In genomic region chr1:168288891-168289545, GRCm38 (mm10) we compare ENCODE assay signal across 8 mouse cellular contexts.
DNase-seq lines count a peak whose midpoint lies in the region; ATAC-seq and TF ChIP-seq lines count a peak whose summit lies in the region.

No protein-coding gene starts in this region.

- peak; percentile 63 for DNase-seq in MEL (ENCODE audit: low read depth, low spot score)
- DNase-seq in brain, embryonic 14.5 days (ENCODE audit: low read depth): peak; percentile 48
- peak; percentile 56 for DNase-seq in hindbrain, embryonic 11.5 days (ENCODE audit: low spot score)
- no peak for DNase-seq in thymus, postnatal 36 days
- no peak for DNase-seq in left cerebral cortex, postnatal 36 days (ENCODE audit: low spot score in 2 of 2)
- no peak for DNase-seq in adipocyte (ENCODE audit: low spot score)
- no peak for DNase-seq in c-Kit-positive CD71-positive TER-119-positive erythroid progenitor cells, embryonic 14.5 days (ENCODE audit: low spot score)

- H3K9ac ChIP-seq in MEL (ENCODE audit: control insufficient read depth, low read depth, low read length, poor library complexity, severe bottlenecking): peak overlapping the region; percentile 24
- H3K9ac ChIP-seq in hindbrain, embryonic 11.5 days (ENCODE audit: low read depth, low read length): peak overlapping the region; percentile 1; the same call in 1 of the 2 replicates
- H3K9ac ChIP-seq in liver, embryonic 16.5 days (ENCODE audit: low read depth, low read length): peak overlapping the region; percentile 48

- H3K9me3 ChIP-seq in MEL (replicated peaks; ENCODE audit: insufficient read depth, low read length): no peaks in the 10 kb centered on the region
- H3K9me3 ChIP-seq in hindbrain, embryonic 11.5 days (ENCODE audit: control insufficient read depth, low read length): no peaks in the 10 kb centered on the region
- no peaks in the 10 kb centered on the region for H3K9me3 ChIP-seq in liver, embryonic 16.5 days (replicated peaks; ENCODE audit: control insufficient read depth, low read length)

- TF ChIP-seq RAD21 in MEL (IDR thresholded peaks at IDR 0.05; ENCODE audit: low read depth, low read length): no peak

- TF ChIP-seq EP300 in MEL (IDR thresholded peaks at IDR 0.05; ENCODE audit: low read depth in 1 of 2, low read length in 2 of 2): peak in 1 of 2 experiments; percentile 24; a peak in 1 of 4 replicates

- no peak for TF ChIP-seq POLR2A in MEL (IDR thresholded peaks at IDR 0.05; ENCODE audit: control insufficient read depth in 1 of 2, insufficient read depth in 1 of 2, low read depth in 1 of 2, low read length in 2 of 2, poor library complexity in 1 of 2)
- no peak for TF ChIP-seq POLR2A in brain, embryonic 14.5 days (IDR thresholded peaks at IDR 0.05; ENCODE audit: borderline replicate concordance, extremely low read depth, insufficient read depth, insufficient read length, poor library complexity, severe bottlenecking)

- peaks cover 0 to 44% of the 10 kb centered on the region in 2 experiments; a peak in 2 of 4 replicates for H3K36me3 ChIP-seq in MEL (ENCODE audit: control insufficient read depth in 1 of 2, insufficient read depth in 2 of 2, low read length in 2 of 2)
- H3K36me3 ChIP-seq in hindbrain, embryonic 11.5 days (ENCODE audit: control insufficient read depth, insufficient read depth, low read length): no peaks in the 10 kb centered on the region
- H3K36me3 ChIP-seq in liver, embryonic 16.5 days (ENCODE audit: control insufficient read depth, insufficient read depth): no peaks in the 10 kb centered on the region

- H3K27ac ChIP-seq in MEL (ENCODE audit: control insufficient read depth, low read depth, low read length): peak overlapping the region; percentile 60
- peak overlapping the region; percentile 95 for H3K27ac ChIP-seq in hindbrain, embryonic 11.5 days (ENCODE audit: low read depth, low read length)
- H3K27ac ChIP-seq in liver, embryonic 16.5 days (ENCODE audit: low read length): peak overlapping the region; percentile 91

- no peaks in the 10 kb centered on the region for H3K27me3 ChIP-seq in MEL (ENCODE audit: control insufficient read depth in 1 of 2, insufficient read depth in 2 of 2, low read length in 2 of 2)
- no peaks in the 10 kb centered on the region for H3K27me3 ChIP-seq in hindbrain, embryonic 11.5 days (ENCODE audit: control insufficient read depth, insufficient read depth, low read length)
- no peaks in the 10 kb centered on the region for H3K27me3 ChIP-seq in liver, embryonic 16.5 days (ENCODE audit: control insufficient read depth, insufficient read depth, low read depth, low read length)

- H3K4me1 ChIP-seq in MEL (ENCODE audit: control insufficient read depth in 1 of 2, insufficient read depth in 2 of 2, low read length in 2 of 2): peaks cover 30 to 50% of the 10 kb centered on the region in 2 experiments
- peaks cover 38% of the 10 kb centered on the region for H3K4me1 ChIP-seq in hindbrain, embryonic 11.5 days (replicated peaks; ENCODE audit: control insufficient read depth, insufficient read depth, low read length)
- H3K4me1 ChIP-seq in liver, embryonic 16.5 days (ENCODE audit: control insufficient read depth, low read depth, low read length): peaks cover 62% of the 10 kb centered on the region

- WGBS in hindbrain, embryonic 11.5 days: 39% methylated on average over 10 of the region's 10 CpGs
- WGBS in liver, embryonic 16.5 days (ENCODE audit: insufficient replicate concordance): 34% methylated on average over 10 of the region's 10 CpGs

- TF ChIP-seq CTCF in MEL (IDR thresholded peaks at IDR 0.05 in 2 of 3, conservative IDR thresholded peaks at IDR 0.05 in 1 of 3; ENCODE audit: control insufficient read depth in 1 of 3, insufficient read depth in 1 of 3, low read depth in 2 of 3, low read length in 3 of 3, poor library complexity in 1 of 3, severe bottlenecking in 1 of 3): no peak
- TF ChIP-seq CTCF in brain, embryonic 14.5 days (IDR thresholded peaks at IDR 0.05; ENCODE audit: borderline replicate concordance, extremely low read depth, insufficient read depth, insufficient read length): no peak

- peak; percentile 31 for ATAC-seq in hindbrain, embryonic 11.5 days (ENCODE audit: low FRiP score)
- no peak for ATAC-seq in liver, embryonic 16.5 days (ENCODE audit: low read depth)

- H3K4me2 ChIP-seq in hindbrain, embryonic 11.5 days (replicated peaks; ENCODE audit: low read depth, low read length): 0 out of 2 replicates have a peak overlapping the region, but pooled peaks have one; percentile 17
- H3K4me2 ChIP-seq in liver, embryonic 16.5 days (ENCODE audit: low read depth, low read length): peak overlapping the region; percentile 60

- peak overlapping the region; percentile 2 to 27; a peak in 2 of 4 replicates for H3K4me3 ChIP-seq in MEL (ENCODE audit: control insufficient read depth in 1 of 2, insufficient read depth in 1 of 2, low read depth in 2 of 2, low read length in 2 of 2)
- H3K4me3 ChIP-seq in hindbrain, embryonic 11.5 days (ENCODE audit: low read depth, low read length): no peak overlapping the region
- peak overlapping the region; percentile 29 for H3K4me3 ChIP-seq in liver, embryonic 16.5 days (ENCODE audit: low read depth, low read length)

- intact Hi-C loops in left cerebral cortex, postnatal 36 days (cut with DNase I): no loop called here

- no peaks in the 10 kb centered on the region for H3K79me2 ChIP-seq in MEL (ENCODE audit: control insufficient read depth, insufficient read depth, low read length, poor library complexity)

TF ChIP-seq in MEL, 35 proteins besides CTCF, POLR2A, EP300 and RAD21:
- no peak for TF ChIP-seq MAZ (IDR thresholded peaks at IDR 0.05; ENCODE audit: low read depth, low read length)
- peak; percentile 80 for TF ChIP-seq TCF12 (IDR thresholded peaks at IDR 0.05; ENCODE audit: low read depth, low read length)
- TF ChIP-seq ELF1 (IDR thresholded peaks at IDR 0.05; ENCODE audit: low read depth, low read length): no peak
- 0 out of 2 replicates have a peak, but pooled peaks have one; percentile 16 for TF ChIP-seq ZNF384 (IDR thresholded peaks at IDR 0.05; ENCODE audit: low read depth, low read length)
- TF ChIP-seq ETS1 (IDR thresholded peaks at IDR 0.05; ENCODE audit: low read depth, low read length): peak; percentile 18; the same call in 1 of the 2 replicates
- TF ChIP-seq MYB (IDR thresholded peaks at IDR 0.05; ENCODE audit: low read depth, low read length): no peak

Comparison
In these comparisons a context has a peak if more than half of its experiments do, and no peak if none do; other contexts are left out.
1. DNase-seq: peak in MEL (single experiment), brain, embryonic 14.5 days (single experiment) and hindbrain, embryonic 11.5 days (single experiment); none in thymus, postnatal 36 days (0 of 2), left cerebral cortex, postnatal 36 days (0 of 2), adipocyte (single experiment) and c-Kit-positive CD71-positive TER-119-positive erythroid progenitor cells, embryonic 14.5 days (single experiment).
2. Peak in every context shown above with its lines, with median percentiles within 50 percentile points of each other: H3K27ac ChIP-seq and H3K9ac ChIP-seq.